Mouse (Mus musculus): Measurements from ENCODE around the gene Crb1. TPM values are rescaled to one million over a fixed set of nuclear protein-coding genes. Genes with fewer than 3 reads are reported as not detected.
"Not testable (repeated sequence)": the region's sequence is repeated elsewhere in the genome, so short reads cannot be mapped to it uniquely, and the experiment has no call there.

Gene Crb1
- polyA plus RNA-seq, 1 experiment from 2014 or later, result 0.39 TPM

GRCm38 (mm10) chr1:139328286-139328685, 48.6 kb downstream of the Crb1 start:
- 80% methylated on average over 5 of the region's 5 CpGs for WGBS

DNA sequence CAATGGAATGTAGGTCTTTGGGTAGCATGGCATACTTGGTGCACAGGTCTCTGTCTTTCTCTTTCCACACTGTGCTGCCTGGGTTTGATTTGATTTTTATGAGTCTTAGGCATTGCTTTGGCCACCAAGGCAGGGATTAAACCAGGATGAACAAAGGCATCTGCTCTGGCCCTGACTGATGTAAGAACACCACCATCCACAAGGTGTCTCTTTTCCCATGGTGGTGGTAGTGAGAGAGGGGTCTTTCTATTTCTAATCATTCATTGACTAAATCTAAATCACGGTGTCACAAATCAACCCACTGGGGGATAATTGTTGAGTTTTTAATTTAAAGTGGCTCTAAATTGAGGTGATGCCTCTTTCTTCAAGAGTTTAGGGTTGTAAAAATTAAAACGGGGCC, 51.5 kb downstream of the Crb1 start:
- no peaks in the 10 kb centered on the region for H3K4me1 ChIP-seq (replicated peaks)

More at GRCm38 (mm10) chr1:139328286-139328685, 48.6 kb downstream of the Crb1 start:
- Histone ChIP-seq H3K36me3 (no peaks in the 10 kb centered on the region), H3K4me1 (replicated peaks) (no peaks in the 10 kb centered on the region), H3K4me3 (replicated peaks) (no peak overlapping the region), H3K9ac (replicated peaks) (no peak overlapping the region), H3K9me3 (no peaks in the 10 kb centered on the region), H3K4me2 (no peak overlapping the region), H3K27ac (no peak overlapping the region), H3K27me3 (no peaks in the 10 kb centered on the region)
- no peak for ATAC-seq (ENCODE audit: insufficient number of reproducible peaks, insufficient read depth, low FRiP score, low TSS enrichment, low read depth)

GRCm38 (mm10) chr1:139319798-139320197, 57.1 kb downstream of the Crb1 start:
- Histone ChIP-seq H3K4me3 (replicated peaks) (no peak overlapping the region), H3K27me3 (no peaks in the 10 kb centered on the region), H3K4me1 (replicated peaks) (peaks cover 4% of the 10 kb centered on the region; the same call in 1 of the 2 replicates), H3K9me3 (no peaks in the 10 kb centered on the region), H3K9ac (replicated peaks) (no peak overlapping the region), H3K36me3 (no peaks in the 10 kb centered on the region), H3K27ac (no peak overlapping the region), H3K4me2 (0 out of 2 replicates have a peak overlapping the region, but pooled peaks have one; percentile 21)
- ATAC-seq (ENCODE audit: insufficient number of reproducible peaks, insufficient read depth, low FRiP score, low TSS enrichment, low read depth), result no peak
- 21% methylated on average over 6 of the region's 6 CpGs for WGBS

More for the DNA sequence above, 51.5 kb downstream of the Crb1 start:
- Histone ChIP-seq H3K27me3 (no peaks in the 10 kb centered on the region), H3K9me3 (no peaks in the 10 kb centered on the region), H3K36me3 (no peaks in the 10 kb centered on the region), H3K4me2 (no peak overlapping the region), H3K4me3 (replicated peaks) (no peak overlapping the region), H3K9ac (replicated peaks) (no peak overlapping the region), H3K27ac (no peak overlapping the region)
- 43% methylated on average over 2 of the region's 2 CpGs for WGBS
- ATAC-seq (ENCODE audit: insufficient number of reproducible peaks, insufficient read depth, low FRiP score, low TSS enrichment, low read depth), result no peak

GRCm38 (mm10) chr1:139314297-139314874, 62.5 kb downstream of the Crb1 start:
- no peak overlapping the region for H3K9ac ChIP-seq (replicated peaks)
- H3K27me3 ChIP-seq, result no peaks in the 10 kb centered on the region
- no peak overlapping the region for H3K27ac ChIP-seq
- WGBS, result 81% methylated on average over 4 of the region's 4 CpGs
- ATAC-seq (ENCODE audit: insufficient number of reproducible peaks, insufficient read depth, low FRiP score, low TSS enrichment, low read depth), result no peak
- H3K9me3 ChIP-seq, result no peaks in the 10 kb centered on the region
- H3K36me3 ChIP-seq, result no peaks in the 10 kb centered on the region
- no peak overlapping the region for H3K4me2 ChIP-seq
- H3K4me1 ChIP-seq (replicated peaks), result no peaks in the 10 kb centered on the region
- no peak overlapping the region for H3K4me3 ChIP-seq (replicated peaks)

DNA sequence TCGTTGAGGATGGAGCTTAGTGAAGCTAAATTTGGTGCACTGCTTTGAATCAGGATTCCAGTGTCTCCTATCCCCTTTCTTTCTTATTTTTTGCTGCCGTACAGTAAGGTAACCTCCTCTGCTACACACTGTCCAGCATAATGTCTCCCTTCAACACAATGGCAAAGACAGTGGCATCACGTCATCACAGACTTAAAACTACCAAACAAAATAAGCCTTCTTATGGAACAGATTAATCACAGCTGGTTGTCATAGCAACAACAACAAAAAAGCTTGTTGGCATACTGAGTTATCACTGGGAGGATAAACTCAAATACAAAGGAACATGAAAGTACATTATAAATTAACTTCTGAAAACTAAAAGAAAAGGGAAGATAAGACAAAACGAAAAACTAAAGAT, 68.0 kb downstream of the Crb1 start:
- no peak overlapping the region for H3K9ac ChIP-seq (replicated peaks)
- no peak overlapping the region for H3K27ac ChIP-seq
- 79% methylated on average over 4 of the region's 4 CpGs for WGBS
- H3K27me3 ChIP-seq, result no peaks in the 10 kb centered on the region
- no peaks in the 10 kb centered on the region for H3K36me3 ChIP-seq
- H3K4me1 ChIP-seq (replicated peaks), result no peaks in the 10 kb centered on the region
- no peak for ATAC-seq (ENCODE audit: insufficient number of reproducible peaks, insufficient read depth, low FRiP score, low TSS enrichment, low read depth)
- no peaks in the 10 kb centered on the region for H3K9me3 ChIP-seq
- H3K4me2 ChIP-seq, result no peak overlapping the region
- H3K4me3 ChIP-seq (replicated peaks), result no peak overlapping the region

DNA sequence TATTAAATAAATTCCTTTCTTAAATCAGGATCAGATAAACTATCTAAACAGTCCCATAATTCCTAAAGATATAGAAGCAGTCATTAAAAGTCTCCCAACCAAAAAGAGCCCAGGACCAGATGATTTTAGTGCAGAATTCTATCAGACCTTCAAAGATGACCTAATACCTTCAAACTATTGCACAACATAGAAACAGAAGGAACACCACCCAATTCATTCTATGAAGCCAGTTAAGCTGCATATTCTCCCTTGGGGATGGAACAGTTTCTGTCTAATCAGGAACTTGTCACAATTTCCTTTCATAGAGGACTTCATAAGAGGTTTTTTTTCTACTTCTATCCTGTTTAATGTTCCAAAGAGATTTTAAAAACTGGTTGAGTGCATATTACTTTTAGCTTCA, 74.4 kb downstream of the Crb1 start:
- not testable (repeated sequence) for H3K4me2 ChIP-seq; H3K4me1 ChIP-seq (replicated peaks); H3K27me3 ChIP-seq; H3K27ac ChIP-seq; H3K9me3 ChIP-seq; H3K4me3 ChIP-seq (replicated peaks); H3K9ac ChIP-seq (replicated peaks); ATAC-seq (ENCODE audit: insufficient number of reproducible peaks, insufficient read depth, low FRiP score, low TSS enrichment, low read depth); H3K36me3 ChIP-seq

DNA sequence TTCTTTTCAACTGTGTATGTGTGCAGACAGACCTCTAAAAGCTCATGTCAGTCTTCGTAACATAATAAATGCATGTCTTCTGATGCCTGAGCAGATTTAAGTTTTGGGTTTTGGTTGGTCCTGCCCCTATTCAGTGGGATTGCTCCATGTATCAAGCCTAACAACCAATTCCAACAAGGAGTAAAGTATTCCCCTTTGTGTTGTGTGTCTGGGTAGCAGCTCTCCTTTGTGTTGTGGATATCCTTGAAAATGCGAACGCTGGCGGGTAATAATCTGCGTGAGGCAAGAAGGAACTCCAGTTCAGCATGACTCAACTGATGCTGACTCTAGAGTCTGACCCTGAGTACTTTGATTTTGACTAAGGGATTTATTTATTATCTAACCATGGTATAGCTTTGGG, 75.1 kb downstream of the Crb1 start:
- Histone ChIP-seq H3K9ac (replicated peaks) (no peak overlapping the region), H3K9me3 (no peaks in the 10 kb centered on the region), H3K27ac (no peak overlapping the region), H3K4me1 (replicated peaks) (no peaks in the 10 kb centered on the region), H3K36me3 (no peaks in the 10 kb centered on the region), H3K4me3 (replicated peaks) (no peak overlapping the region), H3K27me3 (no peaks in the 10 kb centered on the region), H3K4me2 (no peak overlapping the region)
- no peak for ATAC-seq (ENCODE audit: insufficient number of reproducible peaks, insufficient read depth, low FRiP score, low TSS enrichment, low read depth)
- WGBS, result 91% methylated on average over 5 of the region's 5 CpGs

DNA sequence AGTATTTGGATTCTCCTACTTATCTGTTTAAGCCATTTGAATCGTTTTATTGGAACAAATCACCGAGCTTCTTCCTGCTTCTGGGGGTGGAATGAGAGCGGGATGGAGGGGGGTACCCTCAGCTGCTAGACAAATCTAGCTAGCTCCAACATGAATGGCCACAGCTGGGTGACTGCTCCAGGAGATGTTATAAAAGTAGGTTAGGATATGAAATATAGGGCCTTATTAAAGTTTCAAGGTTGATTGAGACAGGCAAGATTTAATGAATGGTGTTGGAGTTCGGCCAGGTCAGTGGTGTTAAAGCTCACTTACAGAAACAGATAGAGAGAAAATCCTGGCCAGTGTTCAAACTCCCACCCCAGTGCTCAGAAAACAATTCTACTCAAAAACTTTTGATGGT, 84.9 kb downstream of the Crb1 start:
- H3K27ac ChIP-seq, result no peak overlapping the region
- no peak for ATAC-seq (ENCODE audit: insufficient number of reproducible peaks, insufficient read depth, low FRiP score, low TSS enrichment, low read depth)
- no peaks in the 10 kb centered on the region for H3K9me3 ChIP-seq
- H3K4me1 ChIP-seq (replicated peaks), result no peaks in the 10 kb centered on the region
- 77% methylated on average over 4 of the region's 4 CpGs for WGBS
- H3K36me3 ChIP-seq, result no peaks in the 10 kb centered on the region
- H3K4me3 ChIP-seq (replicated peaks), result no peak overlapping the region
- H3K27me3 ChIP-seq, result no peaks in the 10 kb centered on the region
- no peak overlapping the region for H3K4me2 ChIP-seq
- no peak overlapping the region for H3K9ac ChIP-seq (replicated peaks)

GRCm38 (mm10) chr1:139291593-139291992, 85.3 kb downstream of the Crb1 start:
- 76% methylated on average over 1 of the region's 1 CpGs for WGBS

GRCm38 (mm10) chr1:139276619-139277320, 100.1 kb downstream of the Crb1 start:
- 76% methylated on average over 4 of the region's 4 CpGs for WGBS
- Histone ChIP-seq H3K9ac (replicated peaks) (no peak overlapping the region), H3K36me3 (no peaks in the 10 kb centered on the region)

More at GRCm38 (mm10) chr1:139291593-139291992, 85.3 kb downstream of the Crb1 start:
- Histone ChIP-seq H3K27ac (no peak overlapping the region), H3K36me3 (no peaks in the 10 kb centered on the region), H3K9ac (replicated peaks) (no peak overlapping the region), H3K4me1 (replicated peaks) (no peaks in the 10 kb centered on the region), H3K4me3 (replicated peaks) (no peak overlapping the region), H3K4me2 (no peak overlapping the region), H3K27me3 (no peaks in the 10 kb centered on the region), H3K9me3 (no peaks in the 10 kb centered on the region)
- ATAC-seq (ENCODE audit: insufficient number of reproducible peaks, insufficient read depth, low FRiP score, low TSS enrichment, low read depth), result no peak

GRCm38 (mm10) chr1:139267844-139268243, 109.1 kb downstream of the Crb1 start:
- no peak for ATAC-seq (ENCODE audit: insufficient number of reproducible peaks, insufficient read depth, low FRiP score, low TSS enrichment, low read depth)
- no peak overlapping the region for H3K4me3 ChIP-seq (replicated peaks)
- no peaks in the 10 kb centered on the region for H3K4me1 ChIP-seq (replicated peaks)
- 19% methylated on average over 6 of the region's 6 CpGs for WGBS
- H3K36me3 ChIP-seq, result no peaks in the 10 kb centered on the region
- no peaks in the 10 kb centered on the region for H3K9me3 ChIP-seq
- H3K9ac ChIP-seq (replicated peaks), result no peak overlapping the region
- no peak overlapping the region for H3K27ac ChIP-seq
- no peak overlapping the region for H3K4me2 ChIP-seq
- no peaks in the 10 kb centered on the region for H3K27me3 ChIP-seq

More at GRCm38 (mm10) chr1:139276619-139277320, 100.1 kb downstream of the Crb1 start:
- Histone ChIP-seq H3K4me1 (replicated peaks) (no peaks in the 10 kb centered on the region), H3K4me3 (replicated peaks) (no peak overlapping the region), H3K9me3 (no peaks in the 10 kb centered on the region), H3K4me2 (no peak overlapping the region), H3K27ac (no peak overlapping the region), H3K27me3 (no peaks in the 10 kb centered on the region)
- ATAC-seq (ENCODE audit: insufficient number of reproducible peaks, insufficient read depth, low FRiP score, low TSS enrichment, low read depth), result no peak

- no peaks in the 10 kb centered on the region for H3K9me3 ChIP-seq
- H3K4me2 ChIP-seq, result no peak overlapping the region
- no peaks in the 10 kb centered on the region for H3K4me1 ChIP-seq (replicated peaks)
- no peak overlapping the region for H3K4me3 ChIP-seq (replicated peaks)
- 95% methylated on average over 1 of the region's 1 CpGs for WGBS
- H3K36me3 ChIP-seq, result no peaks in the 10 kb centered on the region
- ATAC-seq (ENCODE audit: insufficient number of reproducible peaks, insufficient read depth, low FRiP score, low TSS enrichment, low read depth), result no peak
- no peak overlapping the region for H3K9ac ChIP-seq (replicated peaks)
- no peak overlapping the region for H3K27ac ChIP-seq
- H3K27me3 ChIP-seq, result no peaks in the 10 kb centered on the region
These were observed 112.7 kb downstream of the Crb1 start for GRCm38 (mm10) chr1:139264245-139264644.
